ENCODE assay signal across 25 mouse cellular contexts in genomic region chr8:117781375-117782129, GRCm38 (mm10).
"Had no signal": no experiment of that assay in that cellular context is flagged by ENCODE, and none has a peak within 500 bp of the region (broad histone marks: within the 10 kb centered on the region; RNA-seq: fewer than 3 reads in every experiment).

No protein-coding gene starts in this region.

- ATAC-seq: liver, embryonic 12.5 days had no signal

- H3K9ac ChIP-seq: kidney, embryonic 15.5 days; limb, embryonic 13.5 days; liver, embryonic 12.5 days; liver, embryonic 15.5 days; lung, embryonic 15.5 days; neural tube, embryonic 12.5 days; neural tube, embryonic 15.5 days had no signal

- H3K9me3 ChIP-seq: kidney, embryonic 15.5 days; limb, embryonic 10.5 days; liver, embryonic 12.5 days; liver, embryonic 15.5 days; lung, embryonic 15.5 days; megakaryocyte, embryonic 14.5 days; midbrain, embryonic 10.5 days; neural tube, embryonic 12.5 days; neural tube, embryonic 15.5 days had no signal

- H3K36me3 ChIP-seq: kidney, embryonic 15.5 days; limb, embryonic 10.5 days; liver, embryonic 12.5 days; liver, embryonic 15.5 days; lung, embryonic 15.5 days; neural tube, embryonic 12.5 days; neural tube, embryonic 15.5 days had no signal

- H3K27me3 ChIP-seq: kidney, embryonic 15.5 days; limb, embryonic 13.5 days; liver, embryonic 15.5 days; lung, embryonic 15.5 days; megakaryocyte, embryonic 14.5 days; neural tube, embryonic 12.5 days; neural tube, embryonic 15.5 days had no signal

- DNase-seq: kidney, adult 8-10 months; kidney, postnatal 10 days; layer of hippocampus, adult 9-11 months; liver; lung, adult 18-20 months; lung, postnatal 10 days; lung, postnatal 36 days; midbrain, embryonic 14.5 days; right cerebral cortex, adult 18-20 months; right cerebral cortex, postnatal 25 days; thymus, adult 2 months; thymus, postnatal 14 days; thymus, postnatal 4 days had no signal

- H3K4me3 ChIP-seq: kidney, embryonic 15.5 days; layer of hippocampus, adult 2 months; limb, embryonic 10.5 days; limb, embryonic 13.5 days; liver, embryonic 12.5 days; liver, embryonic 15.5 days; lung, embryonic 15.5 days; megakaryocyte, embryonic 14.5 days; midbrain, embryonic 10.5 days; neural tube, embryonic 12.5 days; neural tube, embryonic 15.5 days had no signal

- H3K4me1 ChIP-seq: kidney, embryonic 15.5 days; limb, embryonic 13.5 days; liver, embryonic 12.5 days; liver, embryonic 15.5 days; lung, embryonic 15.5 days; midbrain, embryonic 10.5 days; neural tube, embryonic 12.5 days; neural tube, embryonic 15.5 days had no signal

- H3K4me2 ChIP-seq: kidney, embryonic 15.5 days; limb, embryonic 13.5 days; liver, embryonic 12.5 days; liver, embryonic 15.5 days; lung, embryonic 15.5 days; neural tube, embryonic 12.5 days; neural tube, embryonic 15.5 days had no signal

- H3K27ac ChIP-seq: kidney, embryonic 15.5 days; layer of hippocampus, adult 2 months; limb, embryonic 10.5 days; limb, embryonic 13.5 days; liver, embryonic 12.5 days; liver, embryonic 15.5 days; lung, embryonic 15.5 days; midbrain, embryonic 10.5 days; neural tube, embryonic 12.5 days; neural tube, embryonic 15.5 days; stomach, postnatal 0 days had no signal
